In genomic region chrX:121497727-121498126, GRCm38 (mm10) we compare ENCODE assay signal across 12 mouse cellular contexts.
A peak's percentile ranks its signal among the peaks of the same experiment; 100 is the strongest.
DNase-seq lines count a peak whose midpoint lies in the region; ATAC-seq lines count a peak whose summit lies in the region.
"Had no signal": no experiment of that assay in that cellular context is flagged by ENCODE, and none has a peak within 500 bp of the region (broad histone marks: within the 10 kb centered on the region; RNA-seq: fewer than 3 reads in every experiment).

No protein-coding gene starts in this region.

- H3K36me3 ChIP-seq in heart, embryonic 10.5 days, result no peaks in the 10 kb centered on the region
- no peaks in the 10 kb centered on the region for H3K36me3 ChIP-seq in liver, embryonic 11.5 days (ENCODE audit: control insufficient read depth, insufficient read depth, low read length)
- H3K36me3 ChIP-seq: liver, embryonic 15.5 days had no signal

- no peaks in the 10 kb centered on the region for H3K9me3 ChIP-seq in heart, embryonic 10.5 days
- H3K9me3 ChIP-seq in liver, embryonic 11.5 days (ENCODE audit: control insufficient read depth, low read length), result no peaks in the 10 kb centered on the region
- H3K9me3 ChIP-seq: liver, embryonic 15.5 days had no signal

- WGBS in heart, embryonic 10.5 days, result 33% methylated on average over 2 of the region's 2 CpGs
- WGBS in liver, embryonic 11.5 days, result 24% methylated on average over 2 of the region's 2 CpGs

- no peaks in the 10 kb centered on the region for H3K4me1 ChIP-seq in heart, embryonic 10.5 days
- no peaks in the 10 kb centered on the region for H3K4me1 ChIP-seq in liver, embryonic 11.5 days (replicated peaks; ENCODE audit: control insufficient read depth, insufficient read depth, low read length)
- H3K4me1 ChIP-seq: liver, embryonic 15.5 days had no signal

- H3K9ac ChIP-seq in liver, embryonic 11.5 days (ENCODE audit: low read depth, low read length), result no peak overlapping the region
- H3K9ac ChIP-seq: liver, embryonic 15.5 days had no signal

- H3K27ac ChIP-seq in heart, embryonic 10.5 days, result no peak overlapping the region
- H3K27ac ChIP-seq in liver, embryonic 11.5 days (ENCODE audit: low read depth, low read length), result no peak overlapping the region
- H3K27ac ChIP-seq: liver, embryonic 15.5 days had no signal

- H3K27me3 ChIP-seq in heart, embryonic 10.5 days (ENCODE audit: insufficient read depth, poor library complexity, severe bottlenecking), result no peaks in the 10 kb centered on the region
- H3K27me3 ChIP-seq in liver, embryonic 11.5 days (replicated peaks; ENCODE audit: control insufficient read depth, insufficient read depth, low read length), result no peaks in the 10 kb centered on the region
- H3K27me3 ChIP-seq: liver, embryonic 15.5 days had no signal

- peak; percentile 13 for DNase-seq in heart, postnatal 4 days
- DNase-seq in heart, embryonic 10.5 days (ENCODE audit: low spot score), result no peak
- DNase-seq in liver, result peak; percentile 3
- DNase-seq in liver, embryonic 11.5 days (ENCODE audit: low spot score), result no peak
- DNase-seq in brain, embryonic 18.5 days (ENCODE audit: low read depth, low spot score), result peak; percentile 6
- DNase-seq in ovary, postnatal 14 days (ENCODE audit: low spot score), result no peak
- no peak for DNase-seq in urinary bladder, postnatal 10 days (ENCODE audit: low spot score)
- DNase-seq: cerebellum, postnatal 25 days; gastrocnemius, postnatal 10 days; thymus, postnatal 36 days had no signal

- no peak overlapping the region for H3K4me2 ChIP-seq in liver, embryonic 11.5 days
- H3K4me2 ChIP-seq: liver, embryonic 15.5 days had no signal

- H3K4me3 ChIP-seq in heart, embryonic 10.5 days, result no peak overlapping the region
- H3K4me3 ChIP-seq in liver, embryonic 11.5 days (ENCODE audit: low read depth, low read length), result no peak overlapping the region
- H3K4me3 ChIP-seq: liver, embryonic 15.5 days had no signal

- no peak for ATAC-seq in liver, embryonic 11.5 days (replicated peaks; ENCODE audit: low FRiP score)
- peak; percentile 69 for ATAC-seq in megakaryocyte, adult 5-6 weeks (ENCODE audit: poor library complexity, severe bottlenecking)

Comparison
In these comparisons a context has a peak if more than half of its experiments do, and no peak if none do; other contexts are left out.
1. DNase-seq: peak in heart, postnatal 4 days (single experiment), liver (single experiment) and brain, embryonic 18.5 days (single experiment); none in heart, embryonic 10.5 days (single experiment), liver, embryonic 11.5 days (single experiment), ovary, postnatal 14 days (single experiment) and urinary bladder, postnatal 10 days (single experiment).